Mouse (Mus musculus): ENCODE measurements around the gene Traf3.

- TF ChIP-seq CTCF (IDR thresholded peaks at IDR 0.05; ENCODE audit: insufficient read depth, low read length) (no peak), POLR2A (IDR thresholded peaks at IDR 0.05; ENCODE audit: borderline replicate concordance, extremely low read depth, low read depth, low read length) (no peak)
Measured at GRCm38 (mm10) chr12:111161943-111162311, 4.2 kb upstream of the Traf3 start.

Measured in lung, adult 2 months (tissue).